Mouse (Mus musculus): Measurements from ENCODE around the gene Cidec.

- TF ChIP-seq CTCF (IDR thresholded peaks at IDR 0.05; ENCODE audit: extremely low read depth, insufficient read depth, insufficient read length, insufficient replicate concordance) (no peak), POLR2A (IDR thresholded peaks at IDR 0.05; ENCODE audit: low read depth, low read length) (no peak)
Measured at GRCm38 (mm10) chr6:113443091-113443490, 7.5 kb upstream of the Cidec start.
